Mouse (Mus musculus) T-helper 17 cell (primary cell): ENCODE data around the gene Acap2.

ENCODE experiments used
- in situ Hi-C, 2 experiments: fragments of 300-600 bp; cut with MboI, MseI; formaldehyde crosslinking; loops; 1 replicate in 1 of 2; 2 replicates in 1 of 2; pipeline ENCODE4 v1.15.1; 2025; ENCODE audit warnings: high pct_unique_total_duplicates in 2 of 2

Gene Acap2

GRCm38 (mm10) chr16:31205726-31206125 lies 4.7 kb upstream of the Acap2 start:
- in situ Hi-C loops, result no loop called here

DNA sequence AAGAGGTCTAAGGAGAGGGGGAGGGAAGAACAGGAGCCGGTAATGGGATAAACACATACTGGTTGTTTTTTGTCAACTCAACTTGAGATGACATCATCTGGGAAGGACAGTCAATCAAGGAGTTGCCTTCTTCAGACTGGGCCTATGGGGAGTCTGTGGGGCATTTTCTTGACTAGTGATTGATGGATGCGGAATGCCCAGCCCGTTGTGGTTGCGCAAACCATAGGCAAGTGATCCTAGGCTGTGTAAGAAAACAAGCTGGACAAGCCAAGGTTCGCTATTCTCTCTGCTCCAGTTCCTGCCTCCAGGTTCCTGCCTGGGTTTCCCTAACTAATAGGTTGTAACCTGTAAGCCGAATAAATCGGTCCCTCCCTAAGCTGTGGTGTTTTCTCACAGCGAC lies 4.1 kb upstream of the Acap2 start:
- in situ Hi-C loops, result no loop called here

DNA sequence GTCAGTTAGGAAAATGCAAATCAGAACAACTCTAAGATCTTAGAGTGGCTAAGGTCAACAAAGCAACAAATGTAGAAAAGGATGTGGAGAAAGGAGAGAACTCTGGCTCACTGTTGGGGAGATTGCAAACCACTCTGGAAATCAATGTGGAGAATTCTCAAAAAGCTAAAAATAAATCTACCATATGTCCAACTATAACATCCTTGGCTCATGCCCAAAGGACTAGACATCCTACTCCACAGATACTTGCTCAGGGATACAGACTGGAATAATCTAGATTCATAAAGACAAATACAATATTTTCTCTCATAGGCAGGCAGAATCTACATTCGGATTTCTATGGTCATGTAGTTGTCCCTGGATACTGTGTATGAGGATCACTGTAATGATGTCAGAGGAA lies 3.2 kb upstream of the Acap2 start:
- in situ Hi-C loops, result no loop called here

DNA sequence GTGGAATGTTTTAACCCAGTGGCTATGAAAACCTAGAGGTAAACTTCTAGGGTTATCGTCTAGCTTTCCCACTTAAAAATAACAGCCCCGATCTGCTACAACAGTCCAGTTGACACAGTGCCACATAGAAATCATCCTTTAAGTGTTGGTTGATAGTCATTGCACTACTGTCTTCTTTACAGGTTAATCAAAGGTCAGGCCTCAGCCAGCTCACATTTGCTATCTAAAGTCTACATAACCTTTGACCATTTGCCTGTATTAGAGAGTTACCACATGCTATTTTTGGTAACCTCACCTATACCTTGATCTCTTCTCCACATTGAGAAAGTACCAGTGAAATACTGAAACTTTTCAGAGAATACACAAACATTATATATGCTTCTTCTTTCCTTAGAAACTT lies 659 bp upstream of the Acap2 start:
- in situ Hi-C loops, result no loop called here

DNA sequence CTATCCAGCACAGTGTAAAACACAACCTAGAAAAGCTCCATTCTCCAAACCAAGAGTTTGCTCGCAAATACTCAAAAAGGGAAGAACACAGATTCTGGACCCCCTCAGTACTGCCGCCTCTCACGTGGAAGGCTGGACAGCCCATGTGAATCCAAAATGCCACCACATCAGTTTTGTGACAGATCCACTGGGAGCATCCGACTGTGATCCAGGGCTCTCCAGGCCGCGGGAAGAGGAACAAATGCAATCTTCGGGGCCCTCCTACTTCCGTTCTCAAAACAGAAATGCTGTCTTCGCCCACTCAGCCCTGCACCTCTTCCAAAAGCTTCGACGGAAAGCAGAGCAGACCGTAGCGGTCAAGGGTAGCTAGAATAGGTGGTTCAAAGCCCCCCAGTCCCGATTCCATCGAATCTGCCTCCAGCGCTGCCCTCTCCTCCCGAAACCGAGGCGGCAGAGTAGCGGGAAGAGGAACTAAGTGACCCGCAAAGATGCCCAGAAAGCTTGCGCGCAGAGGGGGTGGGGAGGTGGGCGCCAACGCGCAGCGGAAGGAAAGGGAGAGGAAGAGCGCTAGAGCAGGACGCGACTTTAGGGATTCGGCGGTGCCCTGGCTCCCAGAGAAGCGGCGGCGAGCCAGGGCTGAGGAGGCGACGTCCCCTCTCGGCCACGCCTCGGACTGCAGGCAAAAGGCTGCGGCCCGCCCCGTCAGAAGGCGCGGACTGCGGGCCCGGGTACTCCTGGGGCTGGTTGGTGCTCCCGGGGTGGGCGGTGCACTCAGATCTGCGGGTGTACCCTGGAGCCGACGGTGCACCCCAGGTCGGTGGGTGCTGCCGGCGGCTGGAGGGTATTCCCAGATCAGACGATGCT lies 887 bp downstream of the Acap2 start:
- in situ Hi-C loops, result loop anchor here in 1 of 2 experiments (10.0 kb wide), 1 partner anchor 225 kb away; the partner anchor contains the start of gene Bdh1

GRCm38 (mm10) chr16:31199591-31199925 lies 1.5 kb downstream of the Acap2 start:
- in situ Hi-C loops, result loop anchor here in 1 of 2 experiments (10.0 kb wide), 1 partner anchor 225 kb away; the partner anchor contains the start of gene Bdh1

DNA sequence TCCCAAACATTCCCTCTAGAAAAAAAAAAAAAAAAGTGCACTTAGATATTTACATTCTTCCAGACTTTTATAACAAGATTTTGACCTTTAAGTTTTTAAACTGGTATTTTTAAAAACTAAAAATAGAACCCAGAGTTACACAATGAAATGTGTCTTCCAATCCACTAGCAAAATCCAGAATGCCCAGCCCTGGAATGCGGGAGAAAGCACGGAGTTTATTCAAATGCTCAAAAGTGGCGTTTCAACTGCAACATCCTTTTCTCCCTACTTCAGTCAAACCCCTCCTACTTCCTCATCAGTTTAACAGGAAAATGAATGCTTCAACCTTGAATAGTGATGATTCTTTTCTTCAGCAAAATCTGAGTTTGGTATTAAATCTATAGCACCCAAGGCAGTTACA lies 4.1 kb downstream of the Acap2 start:
- in situ Hi-C loops, result loop anchor here in 1 of 2 experiments (10.0 kb wide), 1 partner anchor 228 kb away; the partner anchor contains the start of gene Bdh1

- in situ Hi-C loops, result loop anchor here in 1 of 2 experiments (10.0 kb wide), 1 partner anchor 232 kb away; the partner anchor contains the start of gene Bdh1
Observed at GRCm38 (mm10) chr16:31192526-31192925, 8.5 kb downstream of the Acap2 start.

DNA sequence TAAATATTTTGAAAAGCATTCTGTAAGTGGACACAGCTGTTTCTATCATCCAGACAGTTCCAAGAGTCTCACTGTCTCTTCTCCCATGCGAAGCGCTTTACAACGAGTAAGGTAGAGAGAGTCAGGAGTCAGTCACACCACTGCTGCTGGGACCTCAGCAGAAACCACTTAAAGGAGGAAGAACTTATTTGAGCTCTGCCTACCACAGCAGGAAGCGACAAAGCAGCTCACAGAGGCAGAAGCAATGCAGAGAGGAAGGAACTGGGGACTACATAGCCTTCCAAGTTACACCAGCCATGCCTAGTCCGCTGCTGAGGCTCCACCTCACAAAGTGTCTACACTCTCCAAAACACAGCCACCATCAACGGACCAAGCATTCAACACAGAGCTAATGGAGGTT lies 9.2 kb downstream of the Acap2 start:
- in situ Hi-C loops, result loop anchor here in 1 of 2 experiments (10.0 kb wide), 1 partner anchor 233 kb away; the partner anchor contains the start of gene Bdh1

GRCm38 (mm10) chr16:31190426-31190825 lies 10.6 kb downstream of the Acap2 start:
- in situ Hi-C loops, result loop anchor here in 1 of 2 experiments (10.0 kb wide), 1 partner anchor 234 kb away; the partner anchor contains the start of gene Bdh1

DNA sequence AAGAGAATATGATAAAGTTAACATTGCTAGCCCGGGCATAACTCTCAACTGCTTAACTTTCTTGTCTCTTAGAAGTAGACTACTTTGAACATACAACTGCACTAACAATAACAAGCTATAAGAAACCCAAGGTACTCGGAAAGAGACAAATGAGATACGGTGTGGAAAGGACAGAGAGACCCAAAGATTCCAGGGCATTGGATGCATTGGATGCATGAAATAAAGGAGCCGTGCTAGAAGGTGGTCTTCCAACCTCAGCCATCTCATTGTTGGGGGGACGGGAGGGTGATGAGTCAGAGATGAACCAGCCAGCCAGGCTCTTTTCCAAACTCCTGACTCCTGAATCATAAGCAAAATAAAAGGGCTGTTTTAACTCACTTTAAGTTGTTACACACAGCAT lies 11.8 kb downstream of the Acap2 start:
- in situ Hi-C loops, result loop anchor here in 1 of 2 experiments (5.0 kb wide), 1 partner anchor 83 kb away; no protein-coding TSS in a partner anchor

DNA sequence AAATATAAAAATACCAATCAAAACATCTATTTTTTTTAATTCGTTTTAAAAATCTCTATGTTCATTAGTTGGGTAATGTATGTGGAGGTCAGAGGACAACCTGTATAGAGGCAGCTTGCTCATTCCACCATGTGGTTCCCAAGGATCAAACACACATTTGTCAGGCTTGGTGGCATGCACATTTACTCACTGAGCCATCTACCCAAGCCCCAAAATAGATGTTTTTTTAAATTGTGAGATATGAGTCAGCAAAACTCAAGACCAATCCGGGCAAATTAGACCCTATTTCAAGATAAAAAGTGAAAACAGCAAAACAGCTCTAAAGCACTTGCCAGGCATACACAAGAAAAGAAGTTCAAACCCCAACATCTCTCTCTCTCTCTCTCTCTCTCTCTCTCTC lies 12.2 kb downstream of the Acap2 start:
- in situ Hi-C loops, result loop anchor here in 1 of 2 experiments (5.0 kb wide), 1 partner anchor 84 kb away; no protein-coding TSS in a partner anchor

- in situ Hi-C loops, result loop anchor here in 1 of 2 experiments (5.0 kb wide), 1 partner anchor 84 kb away; no protein-coding TSS in a partner anchor
Observed at GRCm38 (mm10) chr16:31188270-31188669, 12.8 kb downstream of the Acap2 start.

DNA sequence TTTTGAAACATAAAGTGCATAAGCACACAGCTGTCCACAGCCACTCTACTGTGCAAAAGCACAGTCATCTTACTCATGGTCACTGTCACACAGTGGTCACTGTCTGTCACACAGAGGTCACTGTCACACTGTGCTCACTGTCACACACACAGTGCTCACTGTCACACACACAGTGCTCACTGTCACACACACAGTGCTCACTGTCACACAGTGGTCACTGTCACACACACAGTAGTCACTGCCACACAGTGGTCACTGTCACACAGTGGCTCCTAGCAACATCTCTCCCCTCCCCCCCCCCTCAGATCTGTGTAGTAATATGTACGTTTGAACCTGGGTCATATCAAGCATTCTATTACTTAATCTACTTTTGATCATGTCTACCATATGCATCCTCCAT lies 13.9 kb downstream of the Acap2 start:
- in situ Hi-C loops, result loop anchor here in 1 of 2 experiments (5.0 kb wide), 1 partner anchor 85 kb away; no protein-coding TSS in a partner anchor

GRCm38 (mm10) chr16:31185757-31186156 lies 15.3 kb downstream of the Acap2 start:
- in situ Hi-C loops, result loop anchor here in 1 of 2 experiments (5.0 kb wide), 1 partner anchor 87 kb away; no protein-coding TSS in a partner anchor

DNA sequence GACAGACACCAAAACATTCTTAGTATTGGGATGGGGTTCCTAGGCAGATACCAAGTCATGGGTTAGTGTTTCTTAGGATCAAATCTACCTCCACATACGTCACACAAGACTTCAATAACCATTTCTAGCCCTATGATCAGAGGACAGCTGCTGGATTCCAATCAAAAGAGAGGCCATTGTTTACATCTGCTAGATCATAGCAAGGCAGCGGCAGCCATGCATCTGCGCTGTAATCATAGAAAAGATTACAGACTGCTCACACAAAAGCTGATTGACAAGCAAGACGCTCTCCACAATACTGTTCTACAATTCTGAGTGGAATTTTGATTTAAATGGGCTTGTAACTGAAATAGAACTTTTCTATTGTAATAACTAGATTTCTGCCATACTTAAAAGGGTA lies 16.3 kb downstream of the Acap2 start:
- in situ Hi-C loops, result loop anchor here in 1 of 2 experiments (5.0 kb wide), 1 partner anchor 88 kb away; no protein-coding TSS in a partner anchor

DNA sequence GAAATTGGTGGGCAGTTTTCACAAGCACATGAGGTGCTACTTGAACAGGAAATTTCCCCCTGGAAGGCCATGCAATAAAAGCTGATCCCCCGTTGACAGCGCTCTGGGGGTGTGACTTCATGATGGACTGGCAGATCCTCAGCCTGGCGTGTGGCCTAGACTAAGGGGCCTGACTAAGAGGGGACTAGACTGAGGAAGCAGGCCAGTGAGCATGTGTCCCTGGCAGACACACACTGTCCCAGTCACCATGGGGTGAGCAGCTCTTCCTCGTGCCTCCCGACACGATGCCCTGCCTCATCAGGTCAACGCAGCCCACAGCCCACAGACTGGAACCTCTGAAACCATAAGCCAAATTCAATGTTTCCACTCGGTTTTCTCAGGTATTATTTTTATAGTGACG lies 18.5 kb downstream of the Acap2 start:
- in situ Hi-C loops, result no loop called here

DNA sequence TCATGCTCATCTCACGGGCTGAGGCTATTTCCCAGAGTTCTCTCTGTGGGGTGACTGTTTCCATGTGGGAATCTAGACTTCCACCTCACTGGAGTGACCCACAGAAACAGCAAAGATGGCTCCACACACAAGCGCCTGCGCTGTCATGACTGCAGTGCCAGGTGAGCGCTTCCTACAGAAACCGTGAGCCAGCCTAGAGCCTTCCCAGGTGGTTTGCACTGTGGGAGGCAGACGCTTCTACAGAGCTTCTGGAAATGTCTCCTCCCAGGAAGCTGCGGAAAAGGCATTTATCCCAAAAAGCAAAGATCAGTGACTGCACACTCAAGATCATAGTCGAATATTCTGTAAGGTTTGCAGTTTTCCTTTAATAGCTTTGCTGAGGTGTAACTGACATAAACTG lies 20.2 kb downstream of the Acap2 start:
- in situ Hi-C loops, result no loop called here

DNA sequence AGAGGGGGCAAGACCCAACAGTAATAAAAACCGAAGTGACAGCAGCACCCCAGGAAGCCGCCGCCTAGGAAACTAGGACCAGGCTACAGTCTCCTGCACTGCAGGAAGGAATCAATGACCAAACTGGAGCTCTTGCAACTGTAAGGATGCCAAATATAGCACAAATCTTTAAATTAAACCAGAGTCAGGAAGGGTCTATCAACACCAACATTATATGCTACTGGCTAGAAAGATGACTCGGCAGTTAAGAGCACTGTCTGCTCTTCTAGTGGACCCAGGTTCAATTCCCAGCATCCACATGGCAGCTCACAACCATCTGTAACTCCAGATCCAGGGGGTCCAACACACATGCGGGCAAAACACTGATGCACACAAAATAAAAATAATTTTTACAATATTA lies 21.7 kb downstream of the Acap2 start:
- in situ Hi-C loops, result no loop called here

DNA sequence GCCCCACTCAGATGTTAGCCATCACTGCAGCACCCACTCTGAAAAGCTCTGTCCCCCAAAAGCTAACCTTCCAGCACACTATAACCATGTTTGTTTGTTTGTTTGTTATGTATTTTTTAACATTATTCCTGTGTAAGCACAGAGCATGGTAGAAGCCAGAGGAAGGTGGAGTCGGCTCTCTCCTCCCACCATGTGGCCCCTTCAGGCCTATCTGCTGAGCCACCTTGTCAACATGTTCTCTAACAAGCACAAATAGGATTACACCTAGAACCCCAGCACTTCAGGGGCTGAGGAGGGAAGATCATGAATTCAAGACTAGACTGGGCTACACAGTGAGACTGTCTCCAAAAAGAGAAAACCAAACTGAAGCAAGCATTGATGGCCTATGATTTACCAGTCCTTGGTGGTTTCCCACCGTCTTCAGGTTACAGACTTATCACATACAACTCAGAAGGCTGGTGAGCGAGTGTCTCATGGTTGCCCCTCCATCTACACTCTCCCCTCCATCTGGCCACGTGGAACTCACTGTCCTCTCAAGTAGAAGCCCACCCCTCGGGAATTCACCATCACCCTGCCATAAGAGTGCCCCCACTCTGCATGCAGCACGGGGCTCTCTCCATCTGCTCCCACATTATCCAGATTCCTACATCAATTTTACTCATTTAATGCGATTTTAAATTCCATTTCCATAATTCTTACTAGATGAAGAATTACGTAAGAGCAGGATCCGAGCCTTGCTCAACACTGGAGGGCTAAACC lies 26.0 kb downstream of the Acap2 start:
- in situ Hi-C loops, result no loop called here

- in situ Hi-C loops, result no loop called here
Observed at GRCm38 (mm10) chr16:31172229-31172628, 28.8 kb downstream of the Acap2 start.

DNA sequence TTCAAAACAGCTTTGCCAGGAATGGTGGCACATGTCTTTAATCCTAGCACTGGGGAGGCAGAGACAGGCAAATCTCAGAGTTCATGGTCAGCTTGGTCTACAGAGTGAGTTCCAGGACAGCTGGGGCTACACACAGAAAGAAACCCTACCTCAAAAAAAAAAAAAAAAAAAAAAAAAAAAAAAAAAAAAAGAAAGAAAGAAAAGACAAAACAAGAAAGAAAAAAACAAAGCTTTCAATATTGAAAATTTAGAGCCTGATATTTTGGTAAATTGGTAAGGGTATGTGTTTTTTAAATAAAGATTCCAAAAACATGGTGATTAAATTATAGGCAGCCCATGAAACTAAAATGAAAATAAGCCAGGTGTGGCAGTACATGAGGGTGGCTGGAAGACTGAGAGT lies 29.6 kb downstream of the Acap2 start:
- in situ Hi-C loops, result no loop called here
